Mouse (Mus musculus) forebrain, embryonic 12.5 days (tissue): ENCODE results near the gene Fam76a. TPM values are rescaled to one million over a fixed set of nuclear protein-coding genes. Genes with fewer than 3 reads are reported as not detected.

Experiments
- ATAC-seq: fragments of 200-750 bp; cut with Nextera tagmentation; 2 replicates; pipeline ENCODE4 v1.8.0; 2017; ENCODE audit warnings: moderate TSS enrichment; ENCODE audit not compliant: low FRiP score
- H3K27ac ChIP-seq: fragments of 300-500 bp; sonication (generic); 2 replicates; pipeline ENCODE4 v1.5.1; 2016; ENCODE audit warnings: mild to moderate bottlenecking
- H3K27me3 ChIP-seq: fragments of 300-500 bp; sonication (generic); 2 replicates; pipeline ENCODE4 v1.6.1; 2016; ENCODE audit warnings: mild to moderate bottlenecking
- H3K36me3 ChIP-seq: fragments of 300-500 bp; sonication (generic); replicated peaks from 2 replicates; pipeline ENCODE4 v1.6.1; 2016; ENCODE audit warnings: mild to moderate bottlenecking
- H3K4me1 ChIP-seq: fragments of 300-500 bp; sonication (generic); 2 replicates; pipeline ENCODE4 v1.6.1; 2016
- H3K4me2 ChIP-seq: fragments of 300-500 bp; sonication (generic); 2 replicates; pipeline ENCODE4 v1.6.1; 2016; ENCODE audit warnings: mild to moderate bottlenecking, moderate library complexity
- H3K4me3 ChIP-seq: fragments of 300-500 bp; sonication (generic); replicated peaks from 2 replicates; pipeline ENCODE4 v1.5.1; 2016; ENCODE audit warnings: mild to moderate bottlenecking
- H3K9ac ChIP-seq: fragments of 300-500 bp; sonication (generic); 2 replicates; pipeline ENCODE4 v1.6.1; 2016; ENCODE audit warnings: mild to moderate bottlenecking
- H3K9me3 ChIP-seq: fragments of 300-500 bp; sonication (generic); 2 replicates; pipeline ENCODE4 v1.6.1; 2016
- WGBS: fragments of 180-500 bp; shearing (Covaris S2); methylation state at CpG from one replicate; pipeline ENCODE4 v1.1.7; 2016; 5-methylcytosine and 5-hydroxymethylcytosine counted together
- polyA plus RNA-seq: library from polyadenylated mRNA; unstranded; fragments of >200 nt; fragmentation: Nextera tagmentation; extraction: Ambion mirVana; gene quantifications from 2 replicates; pipeline ENCODE4 v1.2.1, GENCODE M21; 2016

Fam76a gene
- polyA plus RNA-seq, 1 experiment from 2014 or later, result 30.3 TPM

DNA sequence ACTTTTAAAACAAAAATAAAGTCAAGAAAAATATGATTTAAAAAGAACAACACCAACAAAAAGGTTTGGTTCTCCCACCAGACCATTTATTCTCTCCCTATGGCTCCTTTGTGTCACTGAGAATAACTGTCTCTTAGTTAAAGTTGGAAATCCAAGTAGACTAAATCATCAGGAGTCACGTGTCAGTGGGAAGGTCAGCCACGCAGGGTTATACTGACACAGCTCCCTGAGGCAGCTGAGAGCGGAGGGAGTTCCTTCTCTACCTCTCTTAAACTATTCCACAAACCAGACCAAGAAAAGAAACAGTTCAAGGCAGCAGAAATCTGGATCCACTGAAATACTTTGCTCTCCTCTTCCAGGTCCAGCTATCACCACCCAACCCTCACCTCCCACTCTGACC, 51.2 kb downstream of the Fam76a start:
- Histone ChIP-seq H3K27ac (no peak overlapping the region), H3K9ac (no peak overlapping the region), H3K4me2 (no peak overlapping the region), H3K9me3 (no peaks in the 10 kb centered on the region), H3K4me3 (no peak overlapping the region), H3K4me1 (no peaks in the 10 kb centered on the region), H3K36me3 (peaks cover 53% of the 10 kb centered on the region), H3K27me3 (no peaks in the 10 kb centered on the region)
- 96% methylated on average over 3 of the region's 3 CpGs for WGBS
- ATAC-seq, result no peak

DNA sequence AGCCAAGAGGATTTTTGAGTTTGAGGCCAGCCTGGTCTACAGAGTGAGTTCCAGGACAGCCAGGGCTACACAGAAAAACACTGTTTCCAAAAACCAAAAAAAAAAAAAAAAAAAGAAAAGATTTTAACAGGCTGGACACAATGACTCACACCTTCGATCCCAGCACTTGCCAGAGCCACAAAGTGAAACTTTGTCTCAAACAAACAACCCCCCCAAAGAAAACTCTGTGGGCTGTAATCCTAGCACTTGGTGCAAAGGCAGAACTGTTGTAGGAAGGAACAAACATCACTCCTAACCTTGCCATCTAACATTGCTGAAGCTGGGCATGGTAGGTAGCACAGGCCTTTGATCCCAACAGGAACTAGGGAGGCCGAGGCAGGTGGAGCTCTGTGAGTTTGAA, 57.5 kb downstream of the Fam76a start:
- no peaks in the 10 kb centered on the region for H3K9me3 ChIP-seq
- H3K4me1 ChIP-seq, result no peaks in the 10 kb centered on the region
- H3K27me3 ChIP-seq, result no peaks in the 10 kb centered on the region
- WGBS, result 93% methylated on average over 2 of the region's 2 CpGs
- H3K4me3 ChIP-seq, result no peak overlapping the region
- no peak for ATAC-seq
- no peak overlapping the region for H3K4me2 ChIP-seq
- H3K27ac ChIP-seq, result no peak overlapping the region
- peaks cover 72% of the 10 kb centered on the region for H3K36me3 ChIP-seq
- H3K9ac ChIP-seq, result no peak overlapping the region

DNA sequence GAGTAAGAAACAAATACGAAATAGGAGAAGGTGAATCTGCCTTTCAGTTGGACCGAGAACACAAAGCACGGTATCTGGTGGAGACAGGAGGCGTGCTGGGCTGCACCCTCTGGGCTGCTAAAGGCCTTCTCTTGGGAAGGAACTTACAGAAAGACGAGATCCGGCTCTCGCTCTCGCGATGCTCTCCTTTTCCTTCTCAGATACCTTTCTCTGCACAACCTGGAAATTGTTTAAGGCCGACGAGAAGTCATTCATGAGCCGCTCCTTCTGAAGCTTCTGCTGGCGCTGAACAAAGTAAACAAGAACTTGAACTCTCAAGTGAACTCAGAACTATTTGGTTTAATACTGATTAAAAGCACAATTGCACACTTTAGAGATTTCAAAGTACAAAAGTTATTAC, 59.3 kb downstream of the Fam76a start:
- Histone ChIP-seq H3K27me3 (no peaks in the 10 kb centered on the region), H3K9me3 (no peaks in the 10 kb centered on the region), H3K4me1 (no peaks in the 10 kb centered on the region), H3K9ac (no peak overlapping the region), H3K27ac (no peak overlapping the region), H3K4me2 (no peak overlapping the region), H3K36me3 (peaks cover 70% of the 10 kb centered on the region), H3K4me3 (no peak overlapping the region)
- WGBS, result 94% methylated on average over 13 of the region's 13 CpGs
- ATAC-seq, result no peak

DNA sequence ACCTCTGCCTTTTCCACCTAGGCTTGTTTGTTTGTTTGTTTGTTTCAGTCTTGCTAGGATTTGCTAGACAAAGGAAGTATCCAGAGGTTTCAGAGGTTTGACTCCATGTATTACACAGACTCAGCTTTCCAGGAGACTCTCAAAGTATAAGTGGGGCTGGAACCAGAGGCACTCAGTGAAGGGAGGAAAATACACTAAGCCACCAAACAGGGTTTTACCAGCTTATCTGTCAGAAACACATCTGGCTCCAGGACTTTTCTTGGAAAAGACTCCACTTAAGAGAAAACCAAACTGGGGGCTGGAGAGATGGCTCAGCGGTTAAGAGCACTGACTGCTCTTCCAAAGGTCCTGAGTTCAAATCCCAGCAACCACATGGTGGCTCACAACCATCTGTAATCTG, 61.5 kb downstream of the Fam76a start:
- ATAC-seq, result no peak
- WGBS, result 100% methylated on average over 1 of the region's 1 CpGs
- H3K36me3 ChIP-seq, result peaks cover 71% of the 10 kb centered on the region
- no peak overlapping the region for H3K9ac ChIP-seq
- H3K27me3 ChIP-seq, result no peaks in the 10 kb centered on the region
- H3K27ac ChIP-seq, result no peak overlapping the region
- H3K4me2 ChIP-seq, result no peak overlapping the region
- H3K4me1 ChIP-seq, result no peaks in the 10 kb centered on the region
- no peaks in the 10 kb centered on the region for H3K9me3 ChIP-seq
- no peak overlapping the region for H3K4me3 ChIP-seq

Other genes with a start within 250 kb of the Fam76a start
- 4.0 and 5.4 TPM in 2 replicates for gene Xkr8, start 190.0 kb downstream of the Fam76a start, polyA plus RNA-seq
- gene Smpdl3b, start 165.3 kb downstream of the Fam76a start, polyA plus RNA-seq, result 3.2 and 4.1 TPM in 2 replicates
- 136 and 143 TPM in 2 replicates for gene Rpa2, start 154.2 kb downstream of the Fam76a start, polyA plus RNA-seq
- 0.29 and 0.67 TPM in 2 replicates for gene Themis2, start 126.2 kb downstream of the Fam76a start, polyA plus RNA-seq
- 73.7 and 74.7 TPM in 2 replicates for gene Ppp1r8, start 79.4 kb downstream of the Fam76a start, polyA plus RNA-seq
- 93.7 and 94.7 TPM in 2 replicates for gene Stx12, start 38.0 kb downstream of the Fam76a start, polyA plus RNA-seq
- gene Fgr, start 51.5 kb upstream of the Fam76a start, polyA plus RNA-seq, result 0.12 and 0.20 TPM in 2 replicates
- gene Ahdc1, start 88.7 kb upstream of the Fam76a start, polyA plus RNA-seq, result 7.2 and 8.1 TPM in 2 replicates
- 36.4 and 42.5 TPM in 2 replicates for gene Wasf2, start 207.9 kb upstream of the Fam76a start, polyA plus RNA-seq